Mouse (Mus musculus): ENCODE data around the gene Trp53bp2. TPM values are rescaled to one million over a fixed set of nuclear protein-coding genes. Genes with fewer than 3 reads are reported as not detected.

Trp53bp2 gene
- polyA plus RNA-seq, 1 experiment from 2014 or later = 25.5 TPM

DNA sequence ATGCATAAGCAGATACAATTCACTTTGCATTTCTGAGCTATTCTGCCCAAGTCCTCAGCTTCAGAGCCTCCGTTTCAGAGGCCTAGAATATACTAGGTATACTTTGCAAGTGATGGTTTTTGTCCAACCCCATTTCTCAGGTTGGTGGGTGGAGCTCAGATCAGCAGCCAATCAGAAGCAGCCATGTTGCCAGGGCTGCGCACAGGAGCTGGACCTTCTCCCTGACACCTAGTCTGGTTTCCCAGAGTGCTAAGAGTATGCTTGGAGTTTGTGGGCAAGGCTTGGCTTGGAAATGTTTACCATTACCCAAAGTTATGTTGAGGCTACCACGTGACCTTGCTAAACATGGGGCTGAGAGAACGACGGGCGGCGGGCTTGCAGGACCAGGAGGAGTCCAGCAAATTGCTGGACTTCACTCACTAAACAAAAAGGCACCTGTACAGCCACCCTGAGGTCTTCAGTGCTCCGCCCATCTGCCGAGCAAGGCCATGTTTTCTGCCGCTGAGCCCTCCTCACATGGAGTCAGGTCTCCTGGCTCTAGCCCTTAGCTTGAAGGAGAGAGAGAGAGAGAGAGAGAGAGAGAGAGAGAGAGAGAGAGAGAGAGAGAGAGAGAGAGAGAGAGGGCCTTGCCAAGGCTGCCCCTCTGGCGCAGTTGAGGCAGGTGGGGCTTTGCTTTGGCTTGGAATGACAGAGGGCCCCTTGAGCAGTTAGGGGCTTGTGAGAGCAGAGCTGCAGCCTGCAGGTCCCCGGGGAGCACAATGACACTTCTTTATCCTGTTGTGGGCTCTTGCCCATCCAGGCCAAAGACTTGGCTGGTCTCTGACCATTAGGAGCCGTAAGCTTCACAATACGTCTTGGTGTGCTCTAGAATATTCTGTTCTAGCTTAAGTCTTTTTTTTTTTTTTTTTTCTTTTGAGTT is 74.3 kb downstream of the Trp53bp2 start:
- Histone ChIP-seq H3K4me3 (replicated peaks; ENCODE audit: low read depth, low read length) (no peak overlapping the region), H3K9me3 (ENCODE audit: control insufficient read depth, low read length) (no peaks in the 10 kb centered on the region), H3K36me3 (ENCODE audit: control insufficient read depth, insufficient read depth, low read length) (peaks cover 86% of the 10 kb centered on the region), H3K27me3 (ENCODE audit: control insufficient read depth, insufficient read depth, low read length) (no peaks in the 10 kb centered on the region), H3K4me2 (ENCODE audit: low read length) (no peak overlapping the region), H3K27ac (replicated peaks; ENCODE audit: low read depth, low read length) (no peak overlapping the region), H3K4me1 (ENCODE audit: control insufficient read depth, insufficient read depth, low read length) (no peaks in the 10 kb centered on the region), H3K9ac (replicated peaks; ENCODE audit: low read length) (no peak overlapping the region)
- ATAC-seq (ENCODE audit: low FRiP score, low TSS enrichment) (no peak), DNase-seq (no peak)
- 90% methylated on average over 14 of the region's 14 CpGs for WGBS

- no peaks in the 10 kb centered on the region for H3K27me3 ChIP-seq (ENCODE audit: control insufficient read depth, insufficient read depth, low read length)
- WGBS = 94% methylated on average over 12 of the region's 12 CpGs
- no peak overlapping the region for H3K4me3 ChIP-seq (replicated peaks; ENCODE audit: low read depth, low read length)
- no peaks in the 10 kb centered on the region for H3K4me1 ChIP-seq (ENCODE audit: control insufficient read depth, insufficient read depth, low read length)
- ATAC-seq (ENCODE audit: low FRiP score, low TSS enrichment) (no peak), DNase-seq (no peak)
- no peak overlapping the region for H3K4me2 ChIP-seq (ENCODE audit: low read length)
- no peak overlapping the region for H3K27ac ChIP-seq (replicated peaks; ENCODE audit: low read depth, low read length)
- H3K9me3 ChIP-seq (ENCODE audit: control insufficient read depth, low read length) = no peaks in the 10 kb centered on the region
- peaks cover 87% of the 10 kb centered on the region for H3K36me3 ChIP-seq (ENCODE audit: control insufficient read depth, insufficient read depth, low read length)
- no peak overlapping the region for H3K9ac ChIP-seq (replicated peaks; ENCODE audit: low read length)
Measured at GRCm38 (mm10) chr1:182483910-182484274, 74.9 kb downstream of the Trp53bp2 start.

- no peak overlapping the region for H3K4me2 ChIP-seq (ENCODE audit: low read length)
- no peaks in the 10 kb centered on the region for H3K4me1 ChIP-seq (ENCODE audit: control insufficient read depth, insufficient read depth, low read length)
- no peak overlapping the region for H3K9ac ChIP-seq (replicated peaks; ENCODE audit: low read length)
- no peaks in the 10 kb centered on the region for H3K9me3 ChIP-seq (ENCODE audit: control insufficient read depth, low read length)
- 89% methylated on average over 10 of the region's 10 CpGs for WGBS
- DNase-seq (no peak), ATAC-seq (ENCODE audit: low FRiP score, low TSS enrichment) (no peak)
- no peaks in the 10 kb centered on the region for H3K27me3 ChIP-seq (ENCODE audit: control insufficient read depth, insufficient read depth, low read length)
- no peak overlapping the region for H3K4me3 ChIP-seq (replicated peaks; ENCODE audit: low read depth, low read length)
- no peak overlapping the region for H3K27ac ChIP-seq (replicated peaks; ENCODE audit: low read depth, low read length)
- H3K36me3 ChIP-seq (ENCODE audit: control insufficient read depth, insufficient read depth, low read length) = peaks cover 49% of the 10 kb centered on the region
Measured at GRCm38 (mm10) chr1:182488503-182488902, 79.5 kb downstream of the Trp53bp2 start.

- Histone ChIP-seq H3K9me3 (ENCODE audit: control insufficient read depth, low read length) (no peaks in the 10 kb centered on the region), H3K27ac (replicated peaks; ENCODE audit: low read depth, low read length) (peak overlapping the region; percentile 64), H3K27me3 (ENCODE audit: control insufficient read depth, insufficient read depth, low read length) (no peaks in the 10 kb centered on the region), H3K4me2 (ENCODE audit: low read length) (peak overlapping the region; percentile 54), H3K9ac (replicated peaks; ENCODE audit: low read length) (no peak overlapping the region), H3K36me3 (ENCODE audit: control insufficient read depth, insufficient read depth, low read length) (peaks cover 35% of the 10 kb centered on the region), H3K4me1 (ENCODE audit: control insufficient read depth, insufficient read depth, low read length) (no peaks in the 10 kb centered on the region; the same call in 1 of the 2 replicates), H3K4me3 (replicated peaks; ENCODE audit: low read depth, low read length) (peak overlapping the region; percentile 17)
- 10% methylated on average over 21 of the region's 21 CpGs for WGBS
- peak; percentile 94 for DNase-seq
- peak; percentile 94 for ATAC-seq (ENCODE audit: low FRiP score, low TSS enrichment)
Measured at GRCm38 (mm10) chr1:182489803-182490452, 81.0 kb downstream of the Trp53bp2 start.

DNA sequence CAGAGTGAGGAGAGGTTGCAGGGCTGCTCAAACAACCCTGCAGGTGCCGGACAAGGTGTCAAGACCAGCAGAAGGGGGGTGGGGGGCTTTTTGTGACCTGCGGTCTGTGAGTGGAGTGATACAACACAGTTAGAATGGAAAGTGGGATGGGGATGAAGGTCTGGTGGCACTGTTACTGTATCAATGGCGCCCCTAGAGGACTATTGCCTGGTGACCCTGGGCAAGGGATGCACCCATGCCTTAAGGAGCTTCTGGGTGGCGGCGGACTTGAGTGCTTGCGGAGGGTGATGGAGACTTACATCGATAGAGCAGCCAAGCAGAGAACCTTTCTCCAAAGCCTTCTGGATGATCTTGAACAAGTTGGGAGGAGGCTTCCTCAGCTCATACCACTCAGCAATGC is 81.6 kb downstream of the Trp53bp2 start:
- H3K4me3 ChIP-seq (replicated peaks; ENCODE audit: low read depth, low read length) = no peak overlapping the region
- no peak for DNase-seq
- peaks cover 29% of the 10 kb centered on the region for H3K36me3 ChIP-seq (ENCODE audit: control insufficient read depth, insufficient read depth, low read length)
- H3K27ac ChIP-seq (replicated peaks; ENCODE audit: low read depth, low read length) = no peak overlapping the region
- no peaks in the 10 kb centered on the region for H3K27me3 ChIP-seq (ENCODE audit: control insufficient read depth, insufficient read depth, low read length)
- no peak overlapping the region for H3K9ac ChIP-seq (replicated peaks; ENCODE audit: low read length)
- WGBS = 78% methylated on average over 7 of the region's 7 CpGs
- no peak overlapping the region for H3K4me2 ChIP-seq (ENCODE audit: low read length)
- ATAC-seq (ENCODE audit: low FRiP score, low TSS enrichment) = no peak
- no peaks in the 10 kb centered on the region; the same call in 1 of the 2 replicates for H3K4me1 ChIP-seq (ENCODE audit: control insufficient read depth, insufficient read depth, low read length)
- H3K9me3 ChIP-seq (ENCODE audit: control insufficient read depth, low read length) = no peaks in the 10 kb centered on the region

DNA sequence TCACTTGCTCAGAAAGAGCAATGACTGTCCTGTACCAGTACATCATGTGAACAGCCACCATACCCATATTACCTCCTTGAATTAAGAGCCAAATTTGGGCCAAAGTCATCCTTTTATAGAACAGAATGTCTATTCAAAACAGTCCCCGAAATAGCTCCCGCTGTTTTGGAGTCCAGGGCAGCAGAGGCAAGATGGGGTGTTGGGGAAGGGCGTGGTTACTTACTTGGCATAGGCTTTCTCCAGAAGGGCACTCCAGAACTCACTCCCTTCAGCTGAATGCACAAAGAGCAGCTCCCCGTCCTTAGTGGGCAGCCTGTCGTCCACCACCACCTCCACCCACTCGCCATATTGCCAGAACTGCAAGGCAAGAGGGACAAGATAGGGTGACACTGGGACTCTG is 82.9 kb downstream of the Trp53bp2 start:
- H3K27me3 ChIP-seq (ENCODE audit: control insufficient read depth, insufficient read depth, low read length) = no peaks in the 10 kb centered on the region
- WGBS = 91% methylated on average over 6 of the region's 6 CpGs
- DNase-seq (no peak), ATAC-seq (ENCODE audit: low FRiP score, low TSS enrichment) (no peak)
- H3K27ac ChIP-seq (replicated peaks; ENCODE audit: low read depth, low read length) = no peak overlapping the region
- no peak overlapping the region for H3K9ac ChIP-seq (replicated peaks; ENCODE audit: low read length)
- H3K4me2 ChIP-seq (ENCODE audit: low read length) = no peak overlapping the region
- H3K9me3 ChIP-seq (ENCODE audit: control insufficient read depth, low read length) = no peaks in the 10 kb centered on the region
- no peaks in the 10 kb centered on the region; the same call in 1 of the 2 replicates for H3K4me1 ChIP-seq (ENCODE audit: control insufficient read depth, insufficient read depth, low read length)
- no peak overlapping the region for H3K4me3 ChIP-seq (replicated peaks; ENCODE audit: low read depth, low read length)
- peaks cover 19% of the 10 kb centered on the region for H3K36me3 ChIP-seq (ENCODE audit: control insufficient read depth, insufficient read depth, low read length)

DNA sequence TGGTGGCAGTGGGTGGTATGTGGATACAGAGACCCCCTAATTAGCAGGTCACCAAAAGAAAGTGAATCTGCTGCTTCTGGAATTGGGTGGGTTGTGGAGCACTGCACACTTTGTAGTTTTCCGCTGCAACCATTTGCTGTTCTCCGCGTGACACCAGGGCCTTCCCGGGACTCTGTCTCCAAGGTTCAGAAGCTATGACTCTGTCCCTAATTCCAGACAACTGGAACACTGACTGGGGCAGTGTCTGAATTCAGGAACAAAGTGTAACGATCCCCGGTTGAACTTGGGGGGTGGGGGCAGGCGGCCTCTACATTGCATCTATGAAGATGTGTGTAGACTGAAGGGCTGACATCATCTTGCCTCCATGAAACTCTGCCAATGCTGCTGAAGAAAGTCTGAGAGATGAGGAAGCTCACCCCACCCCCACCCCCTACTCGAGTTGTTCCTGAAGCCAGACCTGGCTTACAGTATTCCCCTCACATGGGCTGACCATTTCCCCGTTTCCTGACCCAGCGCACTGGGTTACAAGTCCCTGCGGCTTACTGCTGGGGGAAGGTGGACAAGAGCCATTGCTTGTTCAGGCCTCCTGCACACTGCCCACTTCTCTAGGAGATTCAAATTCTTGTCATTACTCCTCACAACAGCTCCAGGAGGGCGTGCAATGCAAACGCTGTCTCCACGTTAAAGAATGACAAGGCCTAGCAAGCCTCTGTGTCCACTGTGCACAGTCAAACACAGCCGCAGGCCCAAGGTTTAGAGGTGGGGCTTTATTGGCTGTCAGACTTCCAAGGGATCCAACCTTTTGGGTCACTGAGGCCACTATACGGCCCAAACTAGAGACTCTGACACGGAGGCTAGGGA is 85.5 kb downstream of the Trp53bp2 start:
- Histone ChIP-seq H3K9me3 (ENCODE audit: control insufficient read depth, low read length) (no peaks in the 10 kb centered on the region), H3K4me1 (ENCODE audit: control insufficient read depth, insufficient read depth, low read length) (no peaks in the 10 kb centered on the region; the same call in 1 of the 2 replicates), H3K27me3 (ENCODE audit: control insufficient read depth, insufficient read depth, low read length) (no peaks in the 10 kb centered on the region), H3K27ac (replicated peaks; ENCODE audit: low read depth, low read length) (no peak overlapping the region), H3K36me3 (ENCODE audit: control insufficient read depth, insufficient read depth, low read length) (peaks cover 4% of the 10 kb centered on the region; the same call in 1 of the 2 replicates), H3K4me3 (replicated peaks; ENCODE audit: low read depth, low read length) (no peak overlapping the region), H3K9ac (replicated peaks; ENCODE audit: low read length) (no peak overlapping the region), H3K4me2 (ENCODE audit: low read length) (no peak overlapping the region)
- DNase-seq (no peak), ATAC-seq (ENCODE audit: low FRiP score, low TSS enrichment) (no peak)
- 77% methylated on average over 17 of the region's 17 CpGs for WGBS

DNA sequence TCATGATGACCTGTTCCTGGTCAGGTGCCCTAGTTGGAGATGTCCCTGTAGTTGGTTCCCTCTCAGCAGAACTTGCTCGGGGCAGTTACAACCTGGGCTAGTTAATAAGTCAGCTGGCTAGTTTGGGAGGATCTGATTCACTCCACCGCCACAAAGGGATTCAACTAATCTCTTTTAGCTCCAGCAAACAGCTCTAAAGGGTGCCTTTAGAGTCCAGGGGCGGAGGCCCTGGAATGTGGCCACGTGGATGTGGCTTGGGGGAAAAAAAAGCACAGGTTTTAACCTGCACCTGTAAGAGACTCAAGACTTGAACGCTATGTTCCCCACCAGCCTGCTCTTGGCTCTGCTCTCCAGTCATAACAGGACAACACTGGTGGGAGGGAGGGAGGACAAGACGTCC is 87.7 kb downstream of the Trp53bp2 start:
- H3K9me3 ChIP-seq (ENCODE audit: control insufficient read depth, low read length) = no peaks in the 10 kb centered on the region

More for the DNA sequence above, 87.7 kb downstream of the Trp53bp2 start:
- H3K9ac ChIP-seq (replicated peaks; ENCODE audit: low read length) = no peak overlapping the region
- 52% methylated on average over 6 of the region's 6 CpGs for WGBS
- no peak overlapping the region for H3K4me2 ChIP-seq (ENCODE audit: low read length)
- no peaks in the 10 kb centered on the region; the same call in 1 of the 2 replicates for H3K4me1 ChIP-seq (ENCODE audit: control insufficient read depth, insufficient read depth, low read length)
- no peak overlapping the region for H3K27ac ChIP-seq (replicated peaks; ENCODE audit: low read depth, low read length)
- DNase-seq (no peak), ATAC-seq (ENCODE audit: low FRiP score, low TSS enrichment) (no peak)
- H3K4me3 ChIP-seq (replicated peaks; ENCODE audit: low read depth, low read length) = no peak overlapping the region
- no peaks in the 10 kb centered on the region for H3K27me3 ChIP-seq (ENCODE audit: control insufficient read depth, insufficient read depth, low read length)
- H3K36me3 ChIP-seq (ENCODE audit: control insufficient read depth, insufficient read depth, low read length) = peaks cover 3% of the 10 kb centered on the region; the same call in 1 of the 2 replicates

Measured in midbrain, embryonic 14.5 days (tissue).